Mouse (Mus musculus) embryo, embryonic 10 days (tissue): ENCODE data around the gene Tmem117.

Source experiments
- DNase-seq: peaks from one replicate; pipeline ENCODE4 v3.0.0-alpha.2; 2015; ENCODE audit warnings: low spot score

Tmem117 gene

GRCm38 (mm10) chr15:95028862-95029486, 399.9 kb downstream of the Tmem117 start:
- no peak for DNase-seq

GRCm38 (mm10) chr15:95029487-95029875, 400.4 kb downstream of the Tmem117 start:
- no peak for DNase-seq

- no peak for DNase-seq
Measured at GRCm38 (mm10) chr15:95042437-95042836, 413.4 kb downstream of the Tmem117 start.

DNA sequence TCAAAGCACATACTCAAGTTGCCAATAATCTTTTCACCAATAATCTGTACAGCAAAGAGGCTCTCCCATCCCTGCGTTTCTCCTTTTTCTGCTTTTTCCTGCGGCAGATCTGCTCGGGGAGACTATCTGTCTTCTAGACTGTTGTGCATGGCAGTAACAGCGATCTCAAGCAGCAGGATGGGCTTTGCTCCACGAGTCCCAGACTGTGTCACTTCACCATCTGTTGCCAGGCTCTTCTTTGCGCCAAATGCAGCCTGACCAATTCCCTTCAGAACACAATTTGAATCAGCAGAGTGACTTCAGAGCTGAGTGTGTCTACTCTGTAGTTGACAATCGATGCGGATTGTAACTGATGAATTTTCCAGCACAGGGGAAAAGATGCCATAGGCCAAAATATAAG, 415.0 kb downstream of the Tmem117 start:
- no peak for DNase-seq

DNA sequence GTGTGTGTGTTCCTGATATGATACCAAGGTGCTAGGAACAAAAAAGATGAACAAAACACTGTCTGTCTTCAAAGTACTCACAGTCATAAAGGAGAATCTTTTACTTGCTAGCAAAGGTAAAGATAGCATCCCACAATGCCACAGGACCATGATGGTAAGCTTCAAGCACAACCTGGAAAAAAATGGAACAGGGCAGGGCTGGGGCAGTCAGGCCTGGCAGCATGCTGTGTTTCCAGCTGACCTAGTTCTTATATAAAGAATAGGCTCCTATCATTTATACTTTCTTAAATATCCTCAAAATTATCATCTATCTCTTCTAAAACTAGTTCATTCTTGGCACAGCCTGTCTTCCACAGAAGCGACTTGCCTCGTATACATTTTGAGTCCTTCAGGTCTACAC, 418.5 kb downstream of the Tmem117 start:
- no peak for DNase-seq

DNA sequence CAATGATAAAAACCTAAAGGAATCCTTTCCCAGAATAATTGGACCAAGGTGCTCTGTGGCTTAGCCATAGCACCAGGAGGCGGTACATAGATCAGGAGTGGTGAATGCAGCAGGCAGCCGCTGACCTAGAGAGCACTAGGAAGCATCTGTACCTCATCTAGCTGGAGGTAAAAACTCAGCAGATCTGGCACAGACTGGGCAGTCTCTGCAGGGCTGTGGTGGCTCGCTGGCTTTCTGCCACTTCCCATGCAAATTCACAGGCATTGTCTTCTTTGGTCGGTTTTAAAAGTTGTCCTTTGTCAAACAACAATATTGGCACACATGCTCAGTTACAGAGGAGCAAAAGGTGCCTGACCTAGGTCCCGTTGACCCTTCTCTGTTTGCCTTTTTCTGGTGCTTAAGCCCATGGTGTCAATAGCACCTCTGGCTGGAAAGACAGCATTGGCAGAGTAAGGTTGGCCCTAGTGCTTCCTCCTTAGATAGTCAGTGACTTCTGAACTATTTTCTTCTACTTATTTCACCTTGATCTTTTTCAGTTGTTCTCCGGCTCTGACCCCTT, 420.2 kb downstream of the Tmem117 start:
- no peak for DNase-seq

DNA sequence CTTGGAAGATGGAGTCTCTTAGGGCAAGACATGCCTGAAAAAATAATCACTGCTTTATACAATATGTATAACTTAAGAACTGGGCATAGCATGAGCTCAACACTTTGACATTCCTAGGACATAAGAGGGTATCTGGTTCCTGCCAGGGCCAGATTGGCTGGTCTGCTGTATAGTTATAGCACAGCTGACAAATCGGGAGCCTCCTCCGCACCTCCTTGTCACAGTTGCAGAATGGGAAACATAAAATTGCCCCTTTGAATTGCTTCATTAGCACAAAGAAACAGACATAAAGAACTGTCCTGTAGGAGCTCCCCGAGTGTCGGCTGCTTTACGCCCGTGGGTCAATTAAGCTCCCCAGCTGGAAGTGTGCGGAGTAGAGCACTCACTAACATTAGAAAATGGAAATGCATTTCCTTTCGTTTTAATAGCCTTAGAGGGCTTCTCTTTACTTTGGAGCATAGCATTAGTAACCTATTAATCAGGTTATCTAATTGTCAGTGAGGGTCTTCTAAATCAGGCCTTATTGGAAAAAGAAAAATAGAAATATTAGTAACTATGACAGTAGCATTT, 426.1 kb downstream of the Tmem117 start:
- no peak for DNase-seq

GRCm38 (mm10) chr15:95068023-95068422, 439.0 kb downstream of the Tmem117 start:
- DNase-seq: no peak

DNA sequence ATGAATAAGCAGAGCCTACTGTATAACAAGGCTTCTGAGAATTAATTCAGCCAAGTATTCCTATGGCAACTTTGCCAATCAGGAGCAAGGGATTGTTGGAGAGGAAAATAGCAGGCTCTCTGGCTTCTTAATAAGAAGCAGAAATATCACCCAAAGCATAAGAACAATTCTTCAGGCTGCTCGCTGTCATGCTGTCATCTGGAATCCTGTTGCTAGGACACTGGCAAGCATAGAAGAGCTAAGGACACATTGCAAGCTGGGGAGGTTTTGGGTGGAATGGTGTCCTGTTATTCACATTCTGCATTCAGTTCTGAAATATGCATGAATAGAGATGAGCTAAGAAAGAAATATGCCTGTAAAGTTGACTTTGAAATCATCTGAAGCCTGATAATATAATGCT, 439.8 kb downstream of the Tmem117 start:
- DNase-seq: no peak

DNA sequence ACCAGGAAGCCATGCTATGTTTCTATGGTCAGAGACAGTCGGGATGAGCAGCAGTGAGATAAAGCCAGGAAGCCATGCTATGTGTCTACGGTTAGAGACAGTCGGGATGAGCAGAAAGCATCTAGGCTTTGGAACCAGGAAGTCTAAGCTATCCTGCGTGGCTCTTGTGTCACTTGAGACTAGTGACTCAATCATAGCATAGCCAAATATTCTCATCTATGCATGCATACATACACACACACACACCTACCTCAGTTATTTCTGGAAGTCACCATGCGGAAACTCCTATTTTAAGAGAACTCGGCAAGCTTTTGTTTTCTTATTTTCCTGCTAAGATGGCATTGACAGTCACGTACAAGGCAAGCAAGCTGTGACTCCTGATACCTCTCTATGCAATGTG, 441.8 kb downstream of the Tmem117 start:
- no peak for DNase-seq

GRCm38 (mm10) chr15:95075356-95075755, 446.3 kb downstream of the Tmem117 start:
- DNase-seq: no peak

- DNase-seq: no peak
Measured at GRCm38 (mm10) chr15:95081654-95082053, 452.6 kb downstream of the Tmem117 start.

GRCm38 (mm10) chr15:95085962-95086361, 456.9 kb downstream of the Tmem117 start:
- no peak for DNase-seq

GRCm38 (mm10) chr15:95100133-95100532, 471.1 kb downstream of the Tmem117 start:
- no peak for DNase-seq

- no peak for DNase-seq
Measured at GRCm38 (mm10) chr15:95101522-95101921, 472.5 kb downstream of the Tmem117 start.

DNA sequence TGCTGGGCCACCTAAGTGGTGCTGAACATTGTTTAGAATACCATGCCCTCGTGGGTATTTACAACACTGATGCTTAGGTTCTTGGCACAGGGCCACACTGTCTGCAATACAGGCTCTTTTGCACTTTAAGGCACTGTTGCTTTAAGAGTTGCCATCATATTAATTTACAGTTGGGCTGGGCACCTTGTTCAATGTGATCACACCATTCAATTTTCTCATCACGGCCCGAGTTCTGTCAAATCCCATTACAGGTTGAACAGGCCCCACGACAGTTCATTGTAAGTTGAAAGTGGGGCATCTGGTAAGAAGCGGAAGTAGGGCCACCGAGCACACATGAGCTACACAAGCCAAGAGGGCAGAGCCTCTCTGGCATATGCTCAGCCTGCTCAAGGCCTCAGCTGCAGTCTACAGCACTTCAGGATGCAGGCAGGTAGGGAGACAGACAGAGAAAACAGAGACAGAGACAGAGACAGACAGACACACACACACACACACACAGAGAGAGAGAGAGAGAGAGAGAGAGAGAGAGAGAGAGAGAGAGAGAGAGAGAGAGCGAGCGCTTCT, 478.3 kb downstream of the Tmem117 start:
- DNase-seq: no peak

DNA sequence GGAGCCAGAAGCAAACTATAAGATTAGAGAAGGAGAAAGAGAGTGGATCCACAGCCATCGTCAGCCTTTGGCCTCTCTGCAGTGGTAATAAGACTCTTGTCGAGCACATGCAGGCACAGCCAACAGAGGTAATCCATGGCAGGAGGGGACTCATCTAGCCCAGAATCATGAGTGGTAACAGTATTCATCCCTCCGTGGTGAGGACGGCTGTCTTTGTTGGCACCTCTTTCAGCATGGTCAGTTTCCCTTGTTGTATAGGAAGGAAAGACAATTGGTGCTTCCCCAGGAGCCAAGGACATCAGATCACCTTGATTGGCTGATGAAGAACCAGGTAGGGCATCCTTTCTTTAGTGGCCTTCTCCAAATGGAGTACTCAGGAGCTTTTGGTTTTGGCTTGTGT, 479.6 kb downstream of the Tmem117 start:
- no peak for DNase-seq

- no peak for DNase-seq
Measured at GRCm38 (mm10) chr15:95131401-95131800, 502.4 kb downstream of the Tmem117 start.

DNA sequence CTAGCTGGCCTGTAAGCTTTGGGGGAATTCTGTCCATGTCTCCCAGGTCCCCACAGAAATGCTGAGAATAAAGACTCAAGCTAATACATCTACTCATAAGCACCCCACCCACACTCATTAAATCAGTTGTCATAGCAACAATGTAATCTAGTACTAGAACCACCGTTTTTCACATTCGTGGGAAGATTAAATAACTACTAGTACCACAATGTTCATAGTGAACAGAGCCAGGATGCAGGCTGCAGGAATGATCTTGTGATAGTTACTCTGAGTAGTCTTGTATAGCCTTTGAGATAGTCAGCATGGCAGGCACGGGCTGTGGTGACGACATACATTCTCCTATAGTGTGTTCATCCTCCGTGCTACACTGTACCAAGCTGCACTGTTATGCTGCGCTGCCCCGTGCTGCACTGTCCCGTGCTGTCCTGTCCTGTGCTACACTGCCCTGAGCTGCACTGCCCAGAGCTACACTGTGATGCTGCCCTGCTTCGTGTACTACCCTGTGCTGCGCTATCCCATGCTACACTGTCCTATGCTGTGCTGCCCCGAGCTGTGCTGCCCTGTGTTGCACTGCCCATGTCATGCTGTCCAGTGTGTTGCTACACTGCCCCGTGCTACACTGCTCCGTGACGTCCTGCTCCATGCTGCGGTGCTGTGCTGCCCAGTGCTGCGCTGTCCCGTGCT, 507.0 kb downstream of the Tmem117 start:
- DNase-seq: no peak

- DNase-seq: no peak
Measured at GRCm38 (mm10) chr15:95137018-95137810, 508.2 kb downstream of the Tmem117 start.

- DNase-seq: no peak
Measured at GRCm38 (mm10) chr15:95138709-95139409, 509.8 kb downstream of the Tmem117 start.

DNA sequence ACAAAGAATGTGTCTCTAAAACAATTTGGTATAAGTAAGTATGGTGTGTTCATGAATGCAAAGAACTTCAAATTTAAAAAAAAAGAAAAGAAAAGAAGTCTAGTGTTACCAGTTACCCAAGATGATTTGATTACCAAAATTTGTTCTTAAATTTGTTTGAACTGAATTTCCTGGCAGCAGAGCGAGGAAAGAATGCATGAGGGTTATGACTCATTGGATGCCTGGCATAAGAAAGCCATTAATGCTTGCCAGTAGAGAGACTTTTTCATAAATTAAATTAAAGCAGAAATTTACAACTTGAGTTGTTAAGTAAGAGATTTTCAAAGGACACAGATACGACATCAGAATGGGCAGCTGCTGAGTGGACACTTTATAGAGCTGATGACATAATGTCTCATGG, 515.1 kb downstream of the Tmem117 start:
- no peak for DNase-seq
